Mouse (Mus musculus) C2C12 (cell line): ENCODE results near the gene Pdgfd.

Experiments
- CEBPB ChIP-seq: IDR thresholded peaks from one replicate; pipeline ENCODE4 v1.6.1; 2011; ENCODE audit warnings: low read depth, mild to moderate bottlenecking, control low read depth, moderate library complexity
- CTCF ChIP-seq: IDR thresholded peaks from one replicate; pipeline ENCODE4 v1.5.1; 2011; ENCODE audit not compliant: control insufficient read depth, insufficient read depth, insufficient read length
- MAX ChIP-seq: IDR thresholded peaks from one replicate; pipeline ENCODE4 v1.6.1; 2011; ENCODE audit warnings: mild to moderate bottlenecking, control low read depth
- MYOD1 ChIP-seq: IDR thresholded peaks from one replicate; pipeline ENCODE4 v1.6.1; 2011; ENCODE audit warnings: low read depth; ENCODE audit not compliant: control insufficient read depth, insufficient read length

- TF ChIP-seq MAX (no peak), MYOD1 (no peak), CEBPB (no peak), CTCF (no peak)
Observed at GRCm38 (mm10) chr9:6175731-6176130, 7.3 kb downstream of the Pdgfd start.
